ENCODE assay signal across 23 mouse cellular contexts in the genomic region with DNA sequence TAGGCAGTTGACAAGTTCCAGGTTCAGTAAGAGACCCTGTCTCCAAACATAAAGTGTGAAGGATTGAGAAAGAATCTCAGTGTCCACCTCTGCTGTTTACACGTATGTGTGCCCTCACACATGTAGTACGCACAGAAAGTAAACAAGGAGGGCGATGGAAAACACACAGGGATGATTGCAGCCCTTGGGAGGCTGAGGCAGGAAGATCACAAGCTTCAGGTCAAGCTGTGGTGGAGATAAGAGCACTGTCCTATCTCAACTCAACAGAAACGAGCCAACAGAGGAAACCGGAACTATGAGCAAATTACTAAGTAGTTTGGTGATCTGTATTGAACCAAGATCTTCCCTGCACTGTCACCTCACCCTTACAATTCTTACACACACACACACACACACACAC. TPM values are rescaled to one million over a fixed set of nuclear protein-coding genes. Genes with fewer than 3 reads are reported as not detected.
DNase-seq lines count a peak whose midpoint lies in the region; ATAC-seq and TF ChIP-seq lines count a peak whose summit lies in the region.
"Had no signal": no experiment of that assay in that cellular context is flagged by ENCODE, and none has a peak within 500 bp of the region (broad histone marks: within the 10 kb centered on the region; RNA-seq: fewer than 3 reads in every experiment).

No protein-coding gene starts in this region.

- H3K4me3 ChIP-seq in liver, embryonic 12.5 days = no peak overlapping the region
- no peak overlapping the region for H3K4me3 ChIP-seq in gastrocnemius, adult 2 months
- no peak overlapping the region for H3K4me3 ChIP-seq in limb, embryonic 10.5 days
- H3K4me3 ChIP-seq: embryonic facial prominence, embryonic 10.5 days; heart, embryonic 10.5 days had no signal

- TF ChIP-seq CTCF in gastrocnemius, adult 2 months (IDR thresholded peaks at IDR 0.05) = no peak

- DNase-seq in spleen, adult 12 weeks (ENCODE audit: low spot score) = peak; percentile 44
- no peak for DNase-seq in spleen, postnatal 4 days (ENCODE audit: low spot score in 2 of 2)
- DNase-seq in MEL-GATA-1-ER (ENCODE audit: extremely low read depth, low read depth) = peak; percentile 12
- no peak for DNase-seq in gastrocnemius, adult 2 months
- DNase-seq in limb, embryonic 10.5 days (ENCODE audit: low spot score) = no peak
- no peak for DNase-seq in Muller cell, postnatal 12 days (ENCODE audit: inconsistent ontology term)
- DNase-seq: B cell, adult 2 months; cerebellum, adult 18-20 months; cerebellum, adult 9-11 months; gastrocnemius, postnatal 36 days; heart, adult 18-20 months; heart, postnatal 10 days had no signal

- intact Hi-C loops in gastrocnemius, adult 2 months (cut with DNase I) = no loop called here

- WGBS in liver, embryonic 12.5 days (ENCODE audit: insufficient replicate concordance) = 45% methylated on average over 5 of the region's 5 CpGs
- WGBS in limb, embryonic 10.5 days = 86% methylated on average over 5 of the region's 5 CpGs

- H3K9ac ChIP-seq in liver, embryonic 12.5 days = no peak overlapping the region
- H3K9ac ChIP-seq: hindbrain, embryonic 14.5 days had no signal

- H3K36me3 ChIP-seq in liver, embryonic 12.5 days = no peaks in the 10 kb centered on the region
- no peaks in the 10 kb centered on the region for H3K36me3 ChIP-seq in limb, embryonic 10.5 days
- H3K36me3 ChIP-seq: embryonic facial prominence, embryonic 10.5 days; heart, embryonic 10.5 days had no signal

- H3K4me1 ChIP-seq in liver, embryonic 12.5 days = peaks cover 7% of the 10 kb centered on the region; the same call in 1 of the 2 replicates
- H3K4me1 ChIP-seq in limb, embryonic 10.5 days = no peaks in the 10 kb centered on the region
- H3K4me1 ChIP-seq: embryonic facial prominence, embryonic 10.5 days; heart, embryonic 10.5 days had no signal

- H3K9me3 ChIP-seq in liver, embryonic 12.5 days (replicated peaks) = no peaks in the 10 kb centered on the region
- H3K9me3 ChIP-seq in limb, embryonic 10.5 days (replicated peaks) = no peaks in the 10 kb centered on the region
- H3K9me3 ChIP-seq: embryonic facial prominence, embryonic 10.5 days; heart, embryonic 10.5 days had no signal

- peaks cover 4% of the 10 kb centered on the region; the same call in 1 of the 2 replicates for H3K27me3 ChIP-seq in liver, embryonic 12.5 days (replicated peaks)
- no peaks in the 10 kb centered on the region for H3K27me3 ChIP-seq in limb, embryonic 10.5 days (ENCODE audit: low read depth, poor library complexity, severe bottlenecking)

- peak; percentile 78 for ATAC-seq in liver, embryonic 12.5 days
- ATAC-seq: CD4-positive, CD25-positive, alpha-beta regulatory T cell, adult 4 months; forebrain, embryonic 14.5 days; intestine, embryonic 16.5 days had no signal

- H3K27ac ChIP-seq in liver, embryonic 12.5 days = no peak overlapping the region
- H3K27ac ChIP-seq in gastrocnemius, adult 2 months = no peak overlapping the region
- no peak overlapping the region for H3K27ac ChIP-seq in limb, embryonic 10.5 days
- H3K27ac ChIP-seq: embryonic facial prominence, embryonic 10.5 days; heart, embryonic 10.5 days; hindbrain, embryonic 14.5 days had no signal

- H3K4me2 ChIP-seq in liver, embryonic 12.5 days = no peak overlapping the region
- H3K4me2 ChIP-seq: hindbrain, embryonic 14.5 days had no signal

RNA-seq across cellular contexts. Expression of gene Mnx1, which starts 38.2 kb away (rescaled TPM):
- polyA plus RNA-seq in liver, embryonic 12.5 days (2016; fragmentation: Nextera tagmentation; extraction: Ambion mirVana) = not detected in 2 replicates
- total RNA-seq in gastrocnemius, adult 2 months (2021) = not detected
- 0.38 TPM in 1 of 2 replicates, not detected in the other for polyA plus RNA-seq in limb, embryonic 10.5 days (2016; fragmentation: Nextera tagmentation; extraction: Ambion mirVana)
- total RNA-seq: adrenal gland, adult 8-10 months; gastrocnemius, adult 8-10 months; gastrocnemius, postnatal 36 days; heart, adult 18-20 months; heart, postnatal 10 days; hematopoietic stem cell, adult 5-6 weeks had no signal
- polyA plus RNA-seq: CD4-positive, CD25-positive, alpha-beta regulatory T cell, adult 4 months; embryonic facial prominence, embryonic 10.5 days; forebrain, embryonic 14.5 days; heart, embryonic 14.5 days had no signal

RNA-seq across cellular contexts. Expression of gene Ube3c, which starts 52.6 kb away (rescaled TPM):
- 28.2 and 28.7 TPM in 2 replicates for polyA plus RNA-seq in liver, embryonic 12.5 days (2016; fragmentation: Nextera tagmentation; extraction: Ambion mirVana)
- total RNA-seq in gastrocnemius, adult 2 months (2021) = 10 to 100 TPM; 35.9 to 36.3 TPM
- polyA plus RNA-seq in limb, embryonic 10.5 days (2016; fragmentation: Nextera tagmentation; extraction: Ambion mirVana) = 28.7 and 32.5 TPM in 2 replicates

Comparison
In these comparisons a context has a peak if more than half of its experiments do, and no peak if none do; other contexts are left out.
1. DNase-seq: peak in spleen, adult 12 weeks (single experiment) and MEL-GATA-1-ER (single experiment); none in spleen, postnatal 4 days (0 of 2), gastrocnemius, adult 2 months (single experiment), limb, embryonic 10.5 days (single experiment) and Muller cell, postnatal 12 days (single experiment).